Mouse (Mus musculus) adrenal gland (tissue): Measurements from ENCODE around the gene Gm5415.
"Not testable (repeated sequence)": the region's sequence is repeated elsewhere in the genome, so short reads cannot be mapped to it uniquely, and the experiment has no call there.

Source experiments
- intact Hi-C: fragments of 180-260 bp; cut with DNase I; formaldehyde crosslinking; loops from one replicate; pipeline ENCODE4 v1.15.1; 2025
- long read RNA-seq, 2 experiments: library from polyadenylated mRNA; unstranded; transcript quantifications; one replicate each; pipeline ENCODE4 v2.0.0; 2020; ENCODE audit warnings: borderline replicate concordance in 1 of 2; ENCODE audit not compliant: insufficient replicate concordance in 1 of 2

Gm5415 gene
- long read RNA-seq, experiment 1 = 0 reads
- long read RNA-seq, experiment 2 = 0 reads

DNA sequence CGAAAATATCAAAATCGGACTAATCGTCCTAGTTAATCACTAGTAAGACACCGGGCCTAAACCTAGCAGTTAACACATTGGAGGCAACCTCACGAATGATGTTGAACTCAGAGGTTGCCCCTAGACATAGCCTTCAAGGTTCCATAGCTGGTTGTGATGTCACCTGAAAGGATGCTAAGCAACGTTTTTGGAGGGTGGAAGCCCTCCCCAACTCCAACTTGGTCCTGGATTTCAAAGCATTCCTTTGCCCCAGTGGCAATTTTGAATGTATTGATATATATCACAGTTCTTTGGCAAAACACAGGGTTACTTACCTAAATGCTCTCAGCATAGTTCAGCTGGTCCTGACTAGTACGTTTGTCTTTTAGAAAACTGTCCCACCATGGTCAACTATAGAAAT is at the start of gene Gm5415:
TSS of gene Gm5415 (minus strand) at position 101 of the 400 bp plus-strand sequence.
- intact Hi-C loops = not testable (repeated sequence)

DNA sequence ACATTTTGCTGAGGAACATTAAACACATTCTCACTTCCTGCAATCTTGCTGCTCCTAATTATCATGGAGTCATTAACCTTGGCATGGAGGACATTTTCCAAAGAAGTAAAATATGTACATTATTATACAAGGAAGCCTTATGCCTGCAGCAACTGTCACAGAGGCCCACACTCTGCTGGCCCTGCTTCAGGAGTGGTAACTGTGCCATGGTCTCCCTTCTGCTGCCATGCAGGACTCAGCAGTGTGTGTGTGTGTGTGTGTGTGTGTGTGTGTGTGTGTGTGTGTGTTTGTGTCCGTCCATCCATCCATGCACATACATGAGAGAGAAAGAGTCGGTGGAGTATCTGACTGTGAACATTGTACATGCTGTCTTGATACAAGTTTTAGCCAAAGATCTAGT is 21.8 kb upstream of the Gm5415 start:
- intact Hi-C loops = no loop called here

DNA sequence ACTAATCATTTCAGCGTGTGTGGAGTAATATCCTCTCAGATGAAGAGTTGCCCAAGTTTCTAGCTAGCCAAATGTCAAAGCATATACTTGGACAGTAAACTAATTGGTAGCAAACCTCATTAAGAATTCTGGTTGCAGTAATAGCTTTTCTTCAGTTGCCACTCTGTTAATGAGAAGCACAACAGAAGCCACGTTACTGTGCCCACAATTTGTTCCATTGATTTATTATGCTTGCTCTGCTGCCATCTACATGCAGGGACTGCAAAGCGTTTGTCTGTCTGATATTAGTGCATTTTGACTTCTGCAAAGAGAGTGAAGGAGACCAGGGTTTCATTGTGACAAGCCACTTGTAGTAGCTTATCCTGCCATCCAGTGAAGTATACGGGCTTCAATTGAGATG is 6.8 kb upstream of the Gm5415 start:
- intact Hi-C loops = no loop called here

GRCm38 (mm10) chr1:32553459-32553858 is 6.4 kb upstream of the Gm5415 start:
- intact Hi-C loops = no loop called here

GRCm38 (mm10) chr1:32503381-32503780 is 43.7 kb downstream of the Gm5415 start:
- intact Hi-C loops = no loop called here
